Mouse (Mus musculus) lung, adult 2 months (tissue): ENCODE results near the gene Sart1. TPM values are rescaled to one million over a fixed set of nuclear protein-coding genes. Genes with fewer than 3 reads are reported as not detected.

Experiments used
- DNase-seq: peaks from one replicate; pipeline ENCODE4 v3.0.0; 2022
- H3K4me1 ChIP-seq: fragments of 200-500 bp; 2 replicates; pipeline ENCODE4 v1.6.1; 2011; ENCODE audit warnings: low read length; ENCODE audit not compliant: control insufficient read depth, insufficient read depth
- H3K4me3 ChIP-seq: fragments of 200-500 bp; replicated peaks from 2 replicates; pipeline ENCODE3; 2011; ENCODE audit warnings: low read depth, mild to moderate bottlenecking, control low read depth, low read length; ENCODE audit errors: extremely low read depth
- CTCF ChIP-seq: fragments of 200-500 bp; IDR thresholded peaks from 2 replicates; pipeline ENCODE4 v1.5.1; 2011; ENCODE audit warnings: mild to moderate bottlenecking, low read length, control low read depth; ENCODE audit not compliant: insufficient read depth
- POLR2A ChIP-seq: fragments of 200-500 bp; IDR thresholded peaks from 2 replicates; pipeline ENCODE4 v1.6.1; 2011; ENCODE audit warnings: low read depth, mild to moderate bottlenecking, control low read depth, low read length, borderline replicate concordance; ENCODE audit errors: extremely low read depth
- WGBS: fragments of 180-500 bp; shearing (Covaris S2); methylation state at CpG from one replicate; pipeline ENCODE4 v1.1.7; 2018; 5-methylcytosine and 5-hydroxymethylcytosine counted together
- polyA plus RNA-seq: library from polyadenylated mRNA; depleted of rRNA; stranded (reverse); fragments of >200 nt; gene quantifications from 2 replicates; pipeline ENCODE4 v1.2.3, GENCODE M21; 2012; rRNA removed

Gene Sart1
- polyA plus RNA-seq, 1 experiment, result 35.7 TPM

DNA sequence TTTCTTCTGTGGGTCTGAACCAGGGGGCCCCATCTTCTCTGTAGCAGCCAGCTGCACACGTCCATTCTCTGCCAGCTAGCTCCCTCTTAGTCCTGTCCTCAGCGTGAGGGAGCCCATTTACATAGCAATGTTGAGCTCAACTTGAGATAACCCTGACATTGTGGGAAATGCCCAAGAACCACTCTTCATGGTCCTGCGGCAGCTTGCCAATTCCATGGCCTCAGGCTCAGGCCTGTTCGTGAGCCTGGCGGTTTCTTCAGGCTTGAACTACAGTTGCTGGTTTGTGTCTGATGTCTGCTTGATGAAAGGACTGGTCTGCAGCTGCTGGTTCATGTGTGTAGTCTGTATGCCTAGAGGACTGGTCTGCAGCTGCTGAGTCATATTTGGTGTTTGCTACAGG lies 53.8 kb downstream of the Sart1 start:
- WGBS, result 60% methylated on average over 5 of the region's 5 CpGs

GRCm38 (mm10) chr19:5327970-5328369 lies 60.5 kb downstream of the Sart1 start:
- WGBS, result 64% methylated on average over 19 of the region's 19 CpGs

More for the DNA sequence above, 53.8 kb downstream of the Sart1 start:
- no peak for DNase-seq
- TF ChIP-seq POLR2A (no peak), CTCF (no peak)
- H3K4me3 ChIP-seq, result no peak overlapping the region
- H3K4me1 ChIP-seq, result no peaks in the 10 kb centered on the region

More at GRCm38 (mm10) chr19:5327970-5328369, 60.5 kb downstream of the Sart1 start:
- H3K4me3 ChIP-seq, result no peak overlapping the region
- no peak for TF ChIP-seq CTCF
- TF ChIP-seq POLR2A, result no peak
- DNase-seq, result no peak
- no peaks in the 10 kb centered on the region for H3K4me1 ChIP-seq

Other genes starting within 250 kb of the Sart1 start
- gene Pacs1, start 115.6 kb downstream of the Sart1 start, polyA plus RNA-seq, result 37.2 and 40.6 TPM in 2 replicates
- 121 and 132 TPM in 2 replicates for gene Sf3b2, start 93.2 kb downstream of the Sart1 start, polyA plus RNA-seq
- 1.9 and 2.3 TPM in 2 replicates for gene Gal3st3, start 90.4 kb downstream of the Sart1 start, polyA plus RNA-seq
- gene Catsper1, start 53.0 kb downstream of the Sart1 start, polyA plus RNA-seq, result not detected in 2 replicates
- gene Cst6, start 39.1 kb downstream of the Sart1 start, polyA plus RNA-seq, result 1.9 and 32.5 TPM in 2 replicates
- gene Eif1ad, start 22.0 kb downstream of the Sart1 start, polyA plus RNA-seq, result 15.5 and 21.4 TPM in 2 replicates
- 68.1 and 94.3 TPM in 2 replicates for gene Banf1, start 21.5 kb downstream of the Sart1 start, polyA plus RNA-seq
- gene Tsga10ip, start 13.8 kb upstream of the Sart1 start, polyA plus RNA-seq, result not detected in 2 replicates
- 151 and 176 TPM in 2 replicates for gene Drap1, start 36.3 kb upstream of the Sart1 start, polyA plus RNA-seq
- gene AI837181, start 36.4 kb upstream of the Sart1 start, polyA plus RNA-seq, result 85.2 and 86.7 TPM in 2 replicates
- gene Fosl1, start 58.8 kb upstream of the Sart1 start, polyA plus RNA-seq, result 0.34 and 0.36 TPM in 2 replicates
- gene Ccdc85b, start 69.2 kb upstream of the Sart1 start, polyA plus RNA-seq, result 15.8 and 17.0 TPM in 2 replicates
- gene Fibp, start 71.9 kb upstream of the Sart1 start, polyA plus RNA-seq, result 129 and 144 TPM in 2 replicates
- 4.9 and 5.7 TPM in 2 replicates for gene Ctsw, start 79.8 kb upstream of the Sart1 start, polyA plus RNA-seq
- gene Efemp2, start 85.3 kb upstream of the Sart1 start, polyA plus RNA-seq, result 96.9 and 103 TPM in 2 replicates
- gene Mus81, start 99.7 kb upstream of the Sart1 start, polyA plus RNA-seq, result 50.3 and 53.0 TPM in 2 replicates
- gene Cfl1, start 101.8 kb upstream of the Sart1 start, polyA plus RNA-seq, result 439 and 568 TPM in 2 replicates
- 1.1 and 1.2 TPM in 2 replicates for gene 1700020D05Rik, start 115.1 kb upstream of the Sart1 start, polyA plus RNA-seq
- 8.8 and 15.6 TPM in 2 replicates for gene Snx32, start 121.8 kb upstream of the Sart1 start, polyA plus RNA-seq
- gene Ovol1, start 171.9 kb upstream of the Sart1 start, polyA plus RNA-seq, result 2.3 and 11.2 TPM in 2 replicates
- 14.5 and 15.3 TPM in 2 replicates for gene Ap5b1, start 179.3 kb upstream of the Sart1 start, polyA plus RNA-seq
- 38.6 and 47.6 TPM in 2 replicates for gene Rnaseh2c, start 213.2 kb upstream of the Sart1 start, polyA plus RNA-seq
- 72.5 and 75.7 TPM in 2 replicates for gene Kat5, start 221.5 kb upstream of the Sart1 start, polyA plus RNA-seq
- 118 and 120 TPM in 2 replicates for gene Rela, start 248.8 kb upstream of the Sart1 start, polyA plus RNA-seq